ENCODE assay signal across 38 mouse cellular contexts in genomic region chr2:110739781-110740180, GRCm38 (mm10). TPM values are rescaled to one million over a fixed set of nuclear protein-coding genes. Genes with fewer than 3 reads are reported as not detected.
"Had no signal": no experiment of that assay in that cellular context is flagged by ENCODE, and none has a peak within 500 bp of the region (broad histone marks: within the 10 kb centered on the region; RNA-seq: fewer than 3 reads in every experiment).

No protein-coding gene starts in this region.

- ATAC-seq: liver, embryonic 12.5 days; liver, postnatal 0 days; lung, postnatal 0 days had no signal

- H3K4me2 ChIP-seq: limb, embryonic 12.5 days; limb, embryonic 13.5 days; limb, embryonic 15.5 days; liver, embryonic 11.5 days; liver, embryonic 12.5 days; liver, embryonic 13.5 days; liver, embryonic 15.5 days; lung, embryonic 14.5 days; lung, embryonic 15.5 days; midbrain, embryonic 11.5 days; midbrain, embryonic 12.5 days; midbrain, embryonic 13.5 days had no signal

- H3K4me3 ChIP-seq: left cerebral cortex, adult 2 months; limb, embryonic 10.5 days; limb, embryonic 12.5 days; limb, embryonic 13.5 days; limb, embryonic 15.5 days; liver, embryonic 12.5 days; liver, embryonic 13.5 days; liver, embryonic 15.5 days; lung, embryonic 15.5 days; megakaryocyte, embryonic 14.5 days; midbrain, embryonic 10.5 days; midbrain, embryonic 12.5 days; midbrain, embryonic 13.5 days; myocyte had no signal

- H3K4me1 ChIP-seq: limb, embryonic 10.5 days; limb, embryonic 12.5 days; limb, embryonic 13.5 days; limb, embryonic 15.5 days; liver, embryonic 12.5 days; liver, embryonic 13.5 days; liver, embryonic 15.5 days; lung, embryonic 15.5 days; megakaryocyte, embryonic 14.5 days; midbrain, embryonic 10.5 days; midbrain, embryonic 12.5 days had no signal

- H3K27ac ChIP-seq: left cerebral cortex, adult 2 months; limb, embryonic 10.5 days; limb, embryonic 12.5 days; limb, embryonic 13.5 days; limb, embryonic 15.5 days; liver, embryonic 12.5 days; liver, embryonic 13.5 days; liver, embryonic 14.5 days; liver, embryonic 15.5 days; lung, embryonic 15.5 days; macrophage; midbrain, embryonic 10.5 days; midbrain, embryonic 12.5 days; midbrain, embryonic 13.5 days had no signal

- H3K27me3 ChIP-seq: limb, embryonic 12.5 days; limb, embryonic 13.5 days; limb, embryonic 15.5 days; liver, embryonic 12.5 days; liver, embryonic 13.5 days; liver, embryonic 15.5 days; lung, embryonic 15.5 days; megakaryocyte, embryonic 14.5 days; midbrain, embryonic 12.5 days; midbrain, embryonic 13.5 days had no signal

- H3K36me3 ChIP-seq: limb, embryonic 10.5 days; limb, embryonic 12.5 days; limb, embryonic 13.5 days; limb, embryonic 15.5 days; liver, embryonic 12.5 days; liver, embryonic 13.5 days; liver, embryonic 15.5 days; lung, embryonic 15.5 days; midbrain, embryonic 10.5 days; midbrain, embryonic 12.5 days; midbrain, embryonic 13.5 days had no signal

- H3K9ac ChIP-seq: limb, embryonic 12.5 days; limb, embryonic 13.5 days; limb, embryonic 15.5 days; liver, embryonic 12.5 days; liver, embryonic 13.5 days; liver, embryonic 14.5 days; liver, embryonic 15.5 days; liver, postnatal 0 days; lung, embryonic 14.5 days; lung, embryonic 15.5 days; midbrain, embryonic 12.5 days; midbrain, embryonic 13.5 days had no signal

- H3K9me3 ChIP-seq: limb, embryonic 10.5 days; limb, embryonic 12.5 days; limb, embryonic 13.5 days; limb, embryonic 15.5 days; liver, embryonic 12.5 days; liver, embryonic 13.5 days; liver, embryonic 15.5 days; lung, embryonic 15.5 days; megakaryocyte, embryonic 14.5 days; midbrain, embryonic 10.5 days; midbrain, embryonic 12.5 days; midbrain, embryonic 13.5 days had no signal

- DNase-seq: left cerebral cortex, postnatal 4 days; liver; liver, embryonic 13.5 days; liver, postnatal 0 days; lung, adult 18-20 months; lung, adult 2 months; lung, embryonic 14.5 days; lung, postnatal 10 days; lung, postnatal 14 days; lung, postnatal 36 days; lung, postnatal 4 days had no signal

RNA-seq across cellular contexts. Expression of gene Muc15, which starts 18.6 kb away (rescaled TPM):
- total RNA-seq: liver, adult 2 months; megakaryocyte progenitor cell, adult 5-6 weeks; megakaryocyte-erythroid progenitor cell, adult 5-6 weeks; monocyte, adult 5-6 weeks had no signal
- polyA plus RNA-seq: limb, embryonic 10.5 days; limb, embryonic 11.5 days; liver, adult 2 months; liver, embryonic 11.5 days; liver, embryonic 12.5 days; liver, embryonic 13.5 days; liver, embryonic 14.5 days; liver, embryonic 15.5 days; liver, embryonic 16.5 days; liver, postnatal 0 days; lung, embryonic 14.5 days; lung, embryonic 15.5 days; lung, embryonic 16.5 days; lung, postnatal 0 days; macrophage; midbrain, embryonic 12.5 days; midbrain, embryonic 14.5 days; myocyte; neural tube, embryonic 11.5 days had no signal
